Mouse (Mus musculus): Measurements from ENCODE around the gene Tcf20.

- TF ChIP-seq CTCF (IDR thresholded peaks at IDR 0.05; ENCODE audit: insufficient read depth, low read depth, low read length) (no peak), POLR2A (IDR thresholded peaks at IDR 0.05; ENCODE audit: insufficient read depth, low read depth, low read length) (no peak)
Observed at GRCm38 (mm10) chr15:83010990-83011664, 23.5 kb upstream of the Tcf20 start.

Measured in olfactory bulb, adult 2 months (tissue).